Mouse (Mus musculus) liver, embryonic 14.5 days (tissue): ENCODE measurements around the gene Pdxdc1. TPM values are rescaled to one million over a fixed set of nuclear protein-coding genes. Genes with fewer than 3 reads are reported as not detected.

ENCODE experiments used
- ATAC-seq: fragments of 200-750 bp; cut with Nextera tagmentation; 2 replicates; pipeline ENCODE4 v1.8.0; 2017; ENCODE audit warnings: moderate number of reproducible peaks, mild to moderate bottlenecking, moderate library complexity; ENCODE audit not compliant: insufficient read depth
- DNase-seq, 3 experiments: peaks; one replicate each; pipeline ENCODE4 v3.0.0-alpha.2; 2012 to 2013; ENCODE audit warnings: low read depth in 3 of 3, low spot score in 3 of 3
- H3K27ac ChIP-seq: fragments of 300-500 bp; sonication (generic); 2 replicates; pipeline ENCODE4 v1.5.1; 2014; ENCODE audit warnings: moderate library complexity, mild to moderate bottlenecking, control low read depth, inconsistent platforms
- H3K27me3 ChIP-seq: fragments of 300-500 bp; sonication (generic); 2 replicates; pipeline ENCODE4 v1.6.1; 2014; ENCODE audit warnings: mild to moderate bottlenecking, low read length, moderate library complexity; ENCODE audit not compliant: control insufficient read depth, insufficient read depth
- H3K36me3 ChIP-seq: fragments of 300-500 bp; sonication (generic); replicated peaks from 2 replicates; pipeline ENCODE4 v1.6.1; 2014; ENCODE audit warnings: low read depth; ENCODE audit not compliant: control insufficient read depth, insufficient read depth
- H3K4me1 ChIP-seq, 2 experiments: fragments of 200-500 bp in 1 of 2; fragments of 300-500 bp in 1 of 2; sonication (generic) in 1 of 2; replicated peaks; 2 replicates each; pipeline ENCODE4 v1.6.1; 2012 to 2014; ENCODE audit warnings: antibody characterized with exemption in 1 of 2, inconsistent platforms in 1 of 2, low read length in 1 of 2; ENCODE audit not compliant: control insufficient read depth in 2 of 2, insufficient read depth in 2 of 2
- H3K4me2 ChIP-seq: fragments of 300-500 bp; sonication (generic); 2 replicates; pipeline ENCODE4 v1.6.1; 2014; ENCODE audit warnings: low read depth, mild to moderate bottlenecking, control low read depth, moderate library complexity
- H3K4me3 ChIP-seq, 2 experiments: fragments of 200-500 bp in 1 of 2; fragments of 300-500 bp in 1 of 2; sonication (generic) in 1 of 2; 2 replicates each; pipeline ENCODE4 v1.5.1; 2012 to 2014; ENCODE audit warnings: low read depth in 2 of 2, low read length in 2 of 2, mild to moderate bottlenecking in 2 of 2, control low read depth in 1 of 2, inconsistent platforms in 1 of 2, moderate library complexity in 1 of 2; ENCODE audit not compliant: insufficient read depth in 1 of 2
- H3K9ac ChIP-seq: fragments of 300-500 bp; sonication (generic); replicated peaks from 2 replicates; pipeline ENCODE4 v1.6.1; 2014; ENCODE audit warnings: mild to moderate bottlenecking, control low read depth, moderate library complexity
- H3K9me3 ChIP-seq: fragments of 300-500 bp; sonication (generic); 2 replicates; pipeline ENCODE4 v1.6.1; 2016; ENCODE audit warnings: low read length, mixed read lengths; ENCODE audit not compliant: control insufficient read depth
- CTCF ChIP-seq: IDR thresholded peaks from 2 replicates; pipeline ENCODE4 v1.5.1; 2016; ENCODE audit warnings: antibody characterized with exemption, low read depth, control low read depth
- EP300 ChIP-seq: IDR thresholded peaks from 2 replicates; pipeline ENCODE4 v1.6.1; 2016; ENCODE audit warnings: antibody characterized with exemption, low read depth
- WGBS: fragments of 180-500 bp; shearing (Covaris S2); extraction: QIAGEN DNeasy Blood & Tissue Kit; methylation state at CpG from one replicate; pipeline ENCODE4 v1.1.7; 2014; ENCODE audit not compliant: insufficient replicate concordance; 5-methylcytosine and 5-hydroxymethylcytosine counted together
- microRNA-seq: library from miRNA; unstranded; fragments of <30 nt; microRNA quantifications from one replicate; pipeline ENCODE4, GENCODE M21; 2016
- polyA plus RNA-seq, 2 experiments: library from polyadenylated mRNA; depleted of rRNA in 1 of 2; stranded (reverse) in 1 of 2; unstranded in 1 of 2; fragments of >200 nt; fragmentation: Nextera tagmentation in 1 of 2; extraction: Ambion mirVana in 1 of 2; gene quantifications; 2 replicates each; pipeline versions ENCODE4 v1.2.1 to v1.2.3; 2012 to 2014

Pdxdc1 gene
- polyA plus RNA-seq, 2 experiments, result 16.3 to 21.7 TPM

- no peak overlapping the region for H3K4me3 ChIP-seq
- peaks cover 35% of the 10 kb centered on the region for H3K36me3 ChIP-seq
- H3K4me1 ChIP-seq, result peaks cover 7 to 9% of the 10 kb centered on the region in 2 experiments
- no peak for TF ChIP-seq EP300
- no peak for TF ChIP-seq CTCF
- DNase-seq (no peak), ATAC-seq (no peak)
- H3K4me2 ChIP-seq, result no peak overlapping the region
- no peaks in the 10 kb centered on the region for H3K9me3 ChIP-seq
- no peaks in the 10 kb centered on the region for H3K27me3 ChIP-seq
- WGBS, result 75% methylated on average over 3 of the region's 3 CpGs
- H3K9ac ChIP-seq, result no peak overlapping the region
- no peak overlapping the region for H3K27ac ChIP-seq
These were observed 117.0 kb downstream of the Pdxdc1 start for GRCm38 (mm10) chr16:13785932-13786331.

Small RNA genes lying within 50 kb of the gene (microRNA-seq; reads per million reads assigned to microRNA genes)
- not detected for gene Gm27734

Other genes with a start within 250 kb of the Pdxdc1 start
- gene Parn, start 235.0 kb downstream of the Pdxdc1 start, polyA plus RNA-seq (2012; rRNA removed), result 5.4 and 7.1 TPM in 2 replicates
- gene Parn, start 235.0 kb downstream of the Pdxdc1 start, polyA plus RNA-seq (2014; fragmentation: Nextera tagmentation; extraction: Ambion mirVana), result 12.9 and 16.9 TPM in 2 replicates
- 7.4 and 11.0 TPM in 2 replicates for gene Bfar, start 231.3 kb downstream of the Pdxdc1 start, polyA plus RNA-seq (2012; rRNA removed)
- 9.6 and 10.3 TPM in 2 replicates for gene Bfar, start 231.3 kb downstream of the Pdxdc1 start, polyA plus RNA-seq (2014; fragmentation: Nextera tagmentation; extraction: Ambion mirVana)
- 1.3 and 1.7 TPM in 2 replicates for gene 3110001I22Rik, start 231.2 kb downstream of the Pdxdc1 start, polyA plus RNA-seq (2012; rRNA removed)
- 2.2 and 2.3 TPM in 2 replicates for gene 3110001I22Rik, start 231.2 kb downstream of the Pdxdc1 start, polyA plus RNA-seq (2014; fragmentation: Nextera tagmentation; extraction: Ambion mirVana)
- gene Pla2g10, start 172.1 kb downstream of the Pdxdc1 start, polyA plus RNA-seq (2012; rRNA removed), result 0.11 and 0.20 TPM in 2 replicates
- gene Pla2g10, start 172.1 kb downstream of the Pdxdc1 start, polyA plus RNA-seq (2014; fragmentation: Nextera tagmentation; extraction: Ambion mirVana), result 0.19 TPM in 1 of 2 replicates, not detected in the other
- 4.4 and 7.2 TPM in 2 replicates for gene Rrn3, start 122.4 kb downstream of the Pdxdc1 start, polyA plus RNA-seq (2012; rRNA removed)
- 15.3 and 17.3 TPM in 2 replicates for gene Rrn3, start 122.4 kb downstream of the Pdxdc1 start, polyA plus RNA-seq (2014; fragmentation: Nextera tagmentation; extraction: Ambion mirVana)
- gene Ntan1, start 84.3 kb downstream of the Pdxdc1 start, polyA plus RNA-seq (2012; rRNA removed), result 15.9 and 16.0 TPM in 2 replicates
- gene Ntan1, start 84.3 kb downstream of the Pdxdc1 start, polyA plus RNA-seq (2014; fragmentation: Nextera tagmentation; extraction: Ambion mirVana), result 40.6 and 41.7 TPM in 2 replicates
- gene Mpv17l, start within 50 bp of the Pdxdc1 start, polyA plus RNA-seq (2012; rRNA removed), result 0.54 and 0.75 TPM in 2 replicates
- gene Mpv17l, start within 50 bp of the Pdxdc1 start, polyA plus RNA-seq (2014; fragmentation: Nextera tagmentation; extraction: Ambion mirVana), result 1.5 and 1.6 TPM in 2 replicates
- gene 2900011O08Rik, start 83.5 kb upstream of the Pdxdc1 start, polyA plus RNA-seq (2012; rRNA removed), result 0.11 and 0.18 TPM in 2 replicates
- gene 2900011O08Rik, start 83.5 kb upstream of the Pdxdc1 start, polyA plus RNA-seq (2014; fragmentation: Nextera tagmentation; extraction: Ambion mirVana), result 0.08 TPM in 1 of 2 replicates, not detected in the other
- 0.08 and 0.39 TPM in 2 replicates for gene Ifitm7, start 83.8 kb upstream of the Pdxdc1 start, polyA plus RNA-seq (2012; rRNA removed)
- 0.09 TPM in 1 of 2 replicates, not detected in the other for gene Ifitm7, start 83.8 kb upstream of the Pdxdc1 start, polyA plus RNA-seq (2014; fragmentation: Nextera tagmentation; extraction: Ambion mirVana)